Mouse (Mus musculus): ENCODE results near the gene Usp25. TPM values are rescaled to one million over a fixed set of nuclear protein-coding genes. Genes with fewer than 3 reads are reported as not detected.
A peak's percentile ranks its signal among the peaks of the same experiment; 100 is the strongest.

Usp25 gene
- 6.4 and 10.2 TPM in 2 replicates for polyA plus RNA-seq (2015; fragmentation: Nextera tagmentation; extraction: Ambion mirVana)

DNA sequence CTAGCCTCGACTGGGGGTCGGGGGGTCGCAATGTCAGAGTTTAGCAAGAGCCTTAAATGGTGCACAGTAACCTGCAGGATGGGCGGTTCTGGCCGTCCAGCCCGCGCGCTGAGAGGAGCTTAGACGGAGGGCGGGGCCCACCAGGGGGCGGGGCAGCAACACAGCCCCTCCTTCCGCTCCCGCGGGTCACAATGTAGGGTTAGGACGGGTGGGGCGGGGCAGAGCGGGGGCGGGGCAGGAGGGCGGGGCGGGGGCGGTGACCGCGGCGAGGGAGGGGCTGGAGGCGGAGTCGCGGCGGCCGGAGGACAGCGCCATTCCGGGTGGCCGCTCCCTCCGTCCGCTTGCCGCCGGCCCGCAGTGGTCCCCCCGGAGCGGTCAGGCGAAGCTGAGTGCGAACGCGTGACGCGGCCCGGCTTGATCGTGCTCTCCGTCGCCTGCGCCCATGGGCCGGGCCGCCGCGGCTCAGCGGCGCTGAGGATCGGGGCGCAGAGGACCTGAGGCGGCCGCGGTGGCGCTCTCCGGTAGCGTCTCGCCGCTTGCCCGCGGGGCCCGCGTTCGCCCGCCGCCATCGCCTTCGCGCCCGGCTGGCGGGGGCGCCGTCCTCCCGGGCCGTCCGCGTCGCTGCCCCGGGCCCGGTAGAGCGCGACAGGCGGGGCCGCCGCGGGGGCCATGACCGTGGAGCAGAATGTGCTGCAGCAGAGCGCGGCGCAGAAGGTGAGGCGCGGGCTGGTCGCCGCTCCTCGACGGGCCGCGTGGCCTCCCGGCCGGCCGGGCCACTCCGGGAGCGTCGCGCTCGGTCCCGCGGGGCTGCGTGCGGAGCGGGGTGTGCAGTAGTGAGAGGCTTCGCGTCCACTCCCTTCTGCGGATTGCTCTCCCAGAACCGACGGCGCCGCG, at the start of gene Usp25:
Usp25 (plus strand) TSS at position 280 of the 894 bp plus-strand sequence.
- peak; percentile 95 for ATAC-seq
- H3K4me1 ChIP-seq (ENCODE audit: control insufficient read depth, insufficient read depth, low read depth, low read length) = peaks cover 8% of the 10 kb centered on the region
- no peaks in the 10 kb centered on the region for H3K36me3 ChIP-seq (ENCODE audit: control insufficient read depth, insufficient read depth, low read length)
- H3K4me3 ChIP-seq (ENCODE audit: low read length) = peak within 1 kb of the TSS; percentile 85
- no peaks in the 10 kb centered on the region for H3K9me3 ChIP-seq (ENCODE audit: control insufficient read depth, low read length)
- H3K9ac ChIP-seq (ENCODE audit: low read depth, low read length) = peak within 1 kb of the TSS; percentile 91
- under 1% methylated on average over 78 of the region's 126 CpGs for WGBS
- no peaks in the 10 kb centered on the region for H3K27me3 ChIP-seq (replicated peaks; ENCODE audit: control insufficient read depth, insufficient read depth, low read length)
- H3K27ac ChIP-seq (ENCODE audit: low read depth, low read length) = peak within 1 kb of the TSS; percentile 80
- peak within 1 kb of the TSS; percentile 71 for H3K4me2 ChIP-seq (ENCODE audit: low read length)

DNA sequence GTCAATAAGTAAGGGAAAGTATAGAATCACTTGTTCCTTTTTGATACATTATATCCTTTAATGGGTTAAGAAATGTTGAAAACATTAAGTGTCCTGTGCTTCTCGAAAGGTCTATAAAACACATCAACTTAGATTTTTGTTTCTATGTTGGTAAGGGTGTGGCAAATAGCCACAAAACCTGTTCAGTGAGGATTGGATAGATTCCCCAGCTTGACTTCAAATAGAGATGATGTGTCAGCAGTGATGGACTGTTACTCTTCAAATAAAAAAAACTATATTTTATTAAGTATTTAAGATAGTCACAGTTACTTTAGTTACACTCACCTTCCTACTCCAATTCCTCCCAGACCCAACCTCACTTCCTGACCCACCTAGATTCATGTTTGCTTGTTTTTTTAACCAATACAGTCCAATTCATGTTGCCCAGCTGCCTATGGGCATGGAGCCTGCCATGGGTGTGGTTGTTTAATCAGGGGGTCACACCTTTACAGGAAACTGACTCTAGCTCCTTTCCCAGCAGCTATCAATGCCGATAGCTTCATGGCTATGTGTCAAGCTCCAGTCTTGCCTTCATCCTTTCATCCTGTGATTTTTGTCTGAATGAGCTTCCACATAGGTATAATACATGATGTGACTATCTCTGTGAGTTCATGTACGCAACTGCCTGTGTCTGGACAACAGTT, 45.8 kb upstream of the Usp25 start:
- Histone ChIP-seq H3K4me1 (ENCODE audit: control insufficient read depth, insufficient read depth, low read depth, low read length) (no peaks in the 10 kb centered on the region), H3K9me3 (ENCODE audit: control insufficient read depth, low read length) (no peaks in the 10 kb centered on the region), H3K36me3 (ENCODE audit: control insufficient read depth, insufficient read depth, low read length) (no peaks in the 10 kb centered on the region), H3K9ac (ENCODE audit: low read depth, low read length) (no peak overlapping the region), H3K4me3 (ENCODE audit: low read length) (no peak overlapping the region), H3K27me3 (replicated peaks; ENCODE audit: control insufficient read depth, insufficient read depth, low read length) (no peaks in the 10 kb centered on the region), H3K4me2 (ENCODE audit: low read length) (no peak overlapping the region), H3K27ac (ENCODE audit: low read depth, low read length) (no peak overlapping the region)
- no peak for ATAC-seq
- 89% methylated on average over 3 of the region's 3 CpGs for WGBS

DNA sequence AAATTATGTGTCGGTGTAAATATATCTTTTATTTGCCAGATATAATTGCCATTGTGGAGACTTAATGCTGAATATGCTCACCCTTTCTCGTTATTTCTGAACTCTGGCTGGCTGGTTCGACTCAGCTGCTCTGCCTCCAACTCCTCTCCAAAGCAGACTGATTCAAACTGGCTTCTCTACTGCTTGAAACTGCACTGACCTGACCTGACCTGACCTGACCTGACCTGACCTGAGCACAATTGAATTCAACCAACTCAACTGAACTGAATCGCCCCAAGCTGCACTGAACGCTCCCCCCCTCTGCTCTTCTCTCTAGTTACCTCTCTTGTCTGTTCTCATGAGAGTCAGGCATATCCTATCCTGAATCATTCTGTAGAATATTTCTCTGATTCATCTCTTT, 42.3 kb upstream of the Usp25 start:
- Histone ChIP-seq H3K27me3 (replicated peaks; ENCODE audit: control insufficient read depth, insufficient read depth, low read length) (no peaks in the 10 kb centered on the region), H3K4me3 (ENCODE audit: low read length) (no peak overlapping the region), H3K4me2 (ENCODE audit: low read length) (no peak overlapping the region), H3K27ac (ENCODE audit: low read depth, low read length) (no peak overlapping the region), H3K4me1 (ENCODE audit: control insufficient read depth, insufficient read depth, low read depth, low read length) (no peaks in the 10 kb centered on the region), H3K9ac (ENCODE audit: low read depth, low read length) (no peak overlapping the region), H3K9me3 (ENCODE audit: control insufficient read depth, low read length) (no peaks in the 10 kb centered on the region), H3K36me3 (ENCODE audit: control insufficient read depth, insufficient read depth, low read length) (no peaks in the 10 kb centered on the region)
- WGBS = 24% methylated on average over 5 of the region's 5 CpGs
- no peak for ATAC-seq

DNA sequence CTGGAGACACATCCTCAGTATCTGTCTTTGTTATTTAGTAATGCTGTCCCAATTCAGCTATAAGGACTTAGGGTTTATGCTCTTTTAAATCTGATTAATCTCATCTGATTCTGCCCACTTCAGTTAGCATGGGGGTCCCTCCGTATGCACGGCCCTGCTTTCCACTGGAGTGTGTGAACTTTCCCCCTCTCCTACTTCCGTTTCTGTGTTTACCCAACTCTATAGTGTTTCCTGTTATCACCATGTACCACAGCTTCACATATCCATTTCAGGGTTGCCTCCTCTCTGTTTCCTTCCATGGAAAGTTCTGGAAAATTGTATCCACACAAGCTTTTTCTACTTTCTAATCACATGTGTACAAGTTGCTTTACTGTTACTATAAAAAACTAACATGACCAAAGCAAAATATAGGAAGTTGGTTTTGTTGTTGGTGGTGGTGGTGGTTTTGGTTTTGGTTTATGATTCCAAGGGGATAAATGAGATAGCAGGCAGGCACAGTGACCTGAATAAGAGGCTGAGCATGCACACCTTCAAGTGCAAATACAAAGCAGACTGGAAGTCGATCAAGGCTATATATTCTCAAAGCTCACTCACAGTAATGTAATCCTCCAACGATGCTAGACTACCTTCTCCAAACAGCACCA, 36.6 kb upstream of the Usp25 start:
- no peaks in the 10 kb centered on the region for H3K27me3 ChIP-seq (replicated peaks; ENCODE audit: control insufficient read depth, insufficient read depth, low read length)
- H3K36me3 ChIP-seq (ENCODE audit: control insufficient read depth, insufficient read depth, low read length) = no peaks in the 10 kb centered on the region
- ATAC-seq = no peak
- H3K9ac ChIP-seq (ENCODE audit: low read depth, low read length) = no peak overlapping the region
- no peak overlapping the region for H3K4me3 ChIP-seq (ENCODE audit: low read length)
- no peaks in the 10 kb centered on the region for H3K4me1 ChIP-seq (ENCODE audit: control insufficient read depth, insufficient read depth, low read depth, low read length)
- H3K9me3 ChIP-seq (ENCODE audit: control insufficient read depth, low read length) = no peaks in the 10 kb centered on the region
- no peak overlapping the region for H3K4me2 ChIP-seq (ENCODE audit: low read length)
- 89% methylated on average over 5 of the region's 5 CpGs for WGBS
- no peak overlapping the region for H3K27ac ChIP-seq (ENCODE audit: low read depth, low read length)

DNA sequence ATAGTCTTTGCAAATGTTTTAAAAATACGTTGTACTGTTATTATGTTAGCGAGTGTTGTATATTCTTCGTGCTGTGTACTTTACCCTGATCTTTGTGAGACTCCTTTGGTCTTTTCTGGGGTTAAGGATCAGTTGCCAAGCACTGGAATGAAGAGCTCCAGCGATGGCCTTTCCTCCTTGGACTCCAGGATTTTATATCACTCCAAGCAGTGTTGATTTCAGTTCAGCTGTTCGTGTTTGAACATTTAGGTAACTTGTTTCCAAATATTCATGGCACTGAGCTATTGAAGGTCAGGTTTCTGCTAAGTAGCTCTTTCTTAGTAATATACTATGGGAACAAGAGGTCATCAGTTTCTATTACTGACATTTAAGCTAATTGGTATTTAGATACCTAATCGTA, 29.8 kb upstream of the Usp25 start:
- Histone ChIP-seq H3K36me3 (ENCODE audit: control insufficient read depth, insufficient read depth, low read length) (no peaks in the 10 kb centered on the region), H3K4me3 (ENCODE audit: low read length) (no peak overlapping the region), H3K9ac (ENCODE audit: low read depth, low read length) (no peak overlapping the region), H3K27ac (ENCODE audit: low read depth, low read length) (no peak overlapping the region), H3K9me3 (ENCODE audit: control insufficient read depth, low read length) (no peaks in the 10 kb centered on the region), H3K27me3 (replicated peaks; ENCODE audit: control insufficient read depth, insufficient read depth, low read length) (no peaks in the 10 kb centered on the region), H3K4me2 (ENCODE audit: low read length) (no peak overlapping the region), H3K4me1 (ENCODE audit: control insufficient read depth, insufficient read depth, low read depth, low read length) (no peaks in the 10 kb centered on the region)
- ATAC-seq = no peak
- 91% methylated on average over 6 of the region's 6 CpGs for WGBS

DNA sequence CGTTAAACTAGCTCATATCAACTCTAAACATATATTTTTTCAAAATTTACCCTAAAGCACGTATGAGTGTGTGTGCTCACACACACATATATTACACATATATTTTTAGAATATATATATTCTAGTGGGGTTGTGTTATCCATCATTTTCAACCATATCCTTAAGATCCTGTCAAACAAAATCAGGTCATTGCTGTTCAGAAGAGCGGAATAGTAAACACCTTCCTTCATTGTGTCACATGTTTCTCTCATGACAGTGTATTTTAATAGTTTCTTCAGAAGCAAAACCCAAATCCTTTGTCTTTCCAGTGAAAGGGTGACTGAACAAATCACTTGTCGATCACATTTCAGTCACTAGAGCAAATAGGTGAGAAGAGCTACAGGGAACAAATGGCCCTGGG, 25.8 kb upstream of the Usp25 start:
- H3K36me3 ChIP-seq (ENCODE audit: control insufficient read depth, insufficient read depth, low read length) = no peaks in the 10 kb centered on the region
- ATAC-seq = no peak
- H3K4me3 ChIP-seq (ENCODE audit: low read length) = no peak overlapping the region
- WGBS = 90% methylated on average over 4 of the region's 4 CpGs
- no peak overlapping the region for H3K27ac ChIP-seq (ENCODE audit: low read depth, low read length)
- H3K4me2 ChIP-seq (ENCODE audit: low read length) = no peak overlapping the region
- H3K27me3 ChIP-seq (replicated peaks; ENCODE audit: control insufficient read depth, insufficient read depth, low read length) = no peaks in the 10 kb centered on the region
- H3K9ac ChIP-seq (ENCODE audit: low read depth, low read length) = no peak overlapping the region
- H3K4me1 ChIP-seq (ENCODE audit: control insufficient read depth, insufficient read depth, low read depth, low read length) = no peaks in the 10 kb centered on the region
- no peaks in the 10 kb centered on the region for H3K9me3 ChIP-seq (ENCODE audit: control insufficient read depth, low read length)

DNA sequence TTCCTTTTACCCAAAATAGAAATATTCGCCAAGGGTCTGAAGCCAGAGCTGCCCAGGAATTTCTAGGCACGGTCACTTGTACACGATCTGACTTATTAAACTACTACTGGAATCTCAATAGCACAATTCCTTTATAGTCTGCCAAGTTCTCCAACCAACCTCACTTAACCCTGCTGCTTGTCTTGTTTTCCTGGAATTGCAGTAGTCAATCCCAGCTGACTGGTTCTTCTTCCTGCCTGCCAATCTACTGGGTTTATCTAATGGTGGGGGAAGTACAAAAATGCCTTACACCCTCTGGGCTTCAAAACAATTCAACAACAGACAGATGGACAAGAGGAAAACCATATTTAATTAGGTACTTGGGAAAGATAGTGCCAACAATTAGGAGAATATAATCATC, 9.6 kb upstream of the Usp25 start:
- no peaks in the 10 kb centered on the region for H3K4me1 ChIP-seq (ENCODE audit: control insufficient read depth, insufficient read depth, low read depth, low read length)
- WGBS = 79% methylated on average over 3 of the region's 3 CpGs
- H3K27me3 ChIP-seq (replicated peaks; ENCODE audit: control insufficient read depth, insufficient read depth, low read length) = no peaks in the 10 kb centered on the region
- H3K4me3 ChIP-seq (ENCODE audit: low read length) = no peak overlapping the region
- no peak for ATAC-seq
- no peak overlapping the region for H3K4me2 ChIP-seq (ENCODE audit: low read length)
- H3K36me3 ChIP-seq (ENCODE audit: control insufficient read depth, insufficient read depth, low read length) = no peaks in the 10 kb centered on the region
- no peak overlapping the region for H3K27ac ChIP-seq (ENCODE audit: low read depth, low read length)
- no peaks in the 10 kb centered on the region for H3K9me3 ChIP-seq (ENCODE audit: control insufficient read depth, low read length)
- no peak overlapping the region for H3K9ac ChIP-seq (ENCODE audit: low read depth, low read length)

DNA sequence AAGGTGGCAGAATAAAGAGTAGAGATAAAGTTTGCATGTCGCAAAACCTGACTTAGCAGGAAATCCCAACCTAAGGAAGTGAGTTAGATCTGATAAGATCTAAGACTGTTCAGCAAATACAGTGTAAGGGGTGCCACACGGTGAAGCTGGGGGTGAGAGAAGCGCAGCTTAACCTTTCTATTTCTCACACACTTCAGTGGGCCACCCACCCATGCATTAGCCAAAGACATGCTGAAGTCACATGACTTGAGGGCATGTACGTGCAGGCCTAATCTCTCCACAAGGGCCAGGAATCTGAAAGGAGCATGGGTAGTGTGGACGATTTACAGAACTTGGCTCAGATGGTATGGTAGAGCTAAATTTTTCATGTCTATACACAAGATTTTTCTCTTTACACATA, 4.3 kb upstream of the Usp25 start:
- H3K27ac ChIP-seq (ENCODE audit: low read depth, low read length) = no peak overlapping the region
- H3K9me3 ChIP-seq (ENCODE audit: control insufficient read depth, low read length) = no peaks in the 10 kb centered on the region
- no peaks in the 10 kb centered on the region for H3K4me1 ChIP-seq (ENCODE audit: control insufficient read depth, insufficient read depth, low read depth, low read length)
- H3K4me3 ChIP-seq (ENCODE audit: low read length) = no peak overlapping the region
- 77% methylated on average over 5 of the region's 5 CpGs for WGBS
- H3K4me2 ChIP-seq (ENCODE audit: low read length) = no peak overlapping the region
- no peak for ATAC-seq
- no peak overlapping the region for H3K9ac ChIP-seq (ENCODE audit: low read depth, low read length)
- no peaks in the 10 kb centered on the region for H3K27me3 ChIP-seq (replicated peaks; ENCODE audit: control insufficient read depth, insufficient read depth, low read length)
- H3K36me3 ChIP-seq (ENCODE audit: control insufficient read depth, insufficient read depth, low read length) = no peaks in the 10 kb centered on the region

Measured in hindbrain, embryonic 16.5 days (tissue).